Mouse (Mus musculus): ENCODE measurements around the gene Gm11172.
"Not testable (repeated sequence)": the region's sequence is repeated elsewhere in the genome, so short reads cannot be mapped to it uniquely, and the experiment has no call there.

Gm11172 gene

GRCm38 (mm10) chr16:10834542-10834910 lies 21.8 kb downstream of the Gm11172 start:
- no peak for DNase-seq (ENCODE audit: low spot score)

- DNase-seq (ENCODE audit: low spot score): peak; percentile 75
These were observed 22.3 kb downstream of the Gm11172 start, which contains the start of gene Rmi2 for GRCm38 (mm10) chr16:10834911-10835587. Gene Rmi2 (plus strand): TSS chr16:10835059.

- no peak for DNase-seq (ENCODE audit: low spot score)
These were observed 23.7 kb downstream of the Gm11172 start for GRCm38 (mm10) chr16:10836388-10836787.

GRCm38 (mm10) chr16:10837250-10837649 lies 24.5 kb downstream of the Gm11172 start:
- DNase-seq (ENCODE audit: low spot score): no peak

GRCm38 (mm10) chr16:10837903-10838302 lies 25.2 kb downstream of the Gm11172 start:
- no peak for DNase-seq (ENCODE audit: low spot score)

- no peak for DNase-seq (ENCODE audit: low spot score)
These were observed 26.0 kb downstream of the Gm11172 start for GRCm38 (mm10) chr16:10838487-10839245.

GRCm38 (mm10) chr16:10840018-10840417 lies 27.3 kb downstream of the Gm11172 start:
- no peak for DNase-seq (ENCODE audit: low spot score)

GRCm38 (mm10) chr16:10842282-10842855 lies 29.7 kb downstream of the Gm11172 start:
- DNase-seq (ENCODE audit: low spot score): no peak

GRCm38 (mm10) chr16:10843486-10844318 lies 31.0 kb downstream of the Gm11172 start:
- DNase-seq (ENCODE audit: low spot score): no peak

GRCm38 (mm10) chr16:10844319-10844670 lies 31.6 kb downstream of the Gm11172 start:
- no peak for DNase-seq (ENCODE audit: low spot score)

GRCm38 (mm10) chr16:10845952-10846351 lies 33.2 kb downstream of the Gm11172 start:
- DNase-seq (ENCODE audit: low spot score): no peak

- peak; percentile 65 for DNase-seq (ENCODE audit: low spot score)
These were observed 33.8 kb downstream of the Gm11172 start for GRCm38 (mm10) chr16:10846503-10846902.

GRCm38 (mm10) chr16:10849965-10850861 lies 37.5 kb downstream of the Gm11172 start:
- peak; percentile 31 for DNase-seq (ENCODE audit: low spot score)

- no peak for DNase-seq (ENCODE audit: low spot score)
These were observed 38.2 kb downstream of the Gm11172 start for GRCm38 (mm10) chr16:10850905-10851304.

- DNase-seq (ENCODE audit: low spot score): not testable (repeated sequence)
These were observed 39.5 kb downstream of the Gm11172 start for GRCm38 (mm10) chr16:10852216-10852615.

- no peak for DNase-seq (ENCODE audit: low spot score)
These were observed 47.1 kb downstream of the Gm11172 start for GRCm38 (mm10) chr16:10859726-10860245.

GRCm38 (mm10) chr16:10861408-10861807 lies 48.7 kb downstream of the Gm11172 start:
- DNase-seq (ENCODE audit: low spot score): no peak

Measured in layer of hippocampus, adult 11-12 months (tissue).